Mouse (Mus musculus) limb, embryonic 11.5 days (tissue): ENCODE measurements around the gene Rap1gap. TPM values are rescaled to one million over a fixed set of nuclear protein-coding genes. Genes with fewer than 3 reads are reported as not detected.

Experiments
- ATAC-seq: fragments of 200-750 bp; cut with Nextera tagmentation; 2 replicates; pipeline ENCODE4 v1.8.0; 2017; ENCODE audit warnings: low read depth; ENCODE audit not compliant: insufficient number of reproducible peaks, low FRiP score, low TSS enrichment
- DNase-seq: peaks from one replicate; pipeline ENCODE4 v3.0.0-alpha.2; 2015; ENCODE audit warnings: low spot score
- H3K27ac ChIP-seq: fragments of 300-500 bp; sonication (generic); replicated peaks from 2 replicates; pipeline ENCODE4 v1.5.1; 2014; ENCODE audit warnings: low read depth, mild to moderate bottlenecking, low read length
- H3K27me3 ChIP-seq: fragments of 300-500 bp; sonication (generic); 2 replicates; pipeline ENCODE4 v1.6.1; 2014; ENCODE audit warnings: mild to moderate bottlenecking, low read length, mixed read lengths; ENCODE audit not compliant: control insufficient read depth, insufficient read depth
- H3K36me3 ChIP-seq: fragments of 300-500 bp; sonication (generic); 2 replicates; pipeline ENCODE4 v1.6.1; 2014; ENCODE audit warnings: mild to moderate bottlenecking, low read length, moderate library complexity, mixed read lengths; ENCODE audit not compliant: control insufficient read depth, insufficient read depth
- H3K4me1 ChIP-seq: fragments of 300-500 bp; sonication (generic); 2 replicates; pipeline ENCODE4 v1.6.1; 2014; ENCODE audit warnings: low read length, mixed read lengths; ENCODE audit not compliant: control insufficient read depth, insufficient read depth
- H3K4me2 ChIP-seq: fragments of 300-500 bp; sonication (generic); 2 replicates; pipeline ENCODE4 v1.6.1; 2014; ENCODE audit warnings: low read depth, mild to moderate bottlenecking, moderate library complexity; ENCODE audit not compliant: severe bottlenecking
- H3K4me3 ChIP-seq: fragments of 300-500 bp; sonication (generic); 2 replicates; pipeline ENCODE4 v1.5.1; 2014; ENCODE audit warnings: low read depth, low read length
- H3K9ac ChIP-seq: fragments of 300-500 bp; sonication (generic); 2 replicates; pipeline ENCODE4 v1.6.1; 2014; ENCODE audit warnings: mild to moderate bottlenecking, low read length
- H3K9me3 ChIP-seq: fragments of 300-500 bp; sonication (generic); 2 replicates; pipeline ENCODE4 v1.6.1; 2016; ENCODE audit warnings: low read length; ENCODE audit not compliant: control insufficient read depth
- WGBS: fragments of 180-500 bp; shearing (Covaris S2); extraction: QIAGEN DNeasy Blood & Tissue Kit; methylation state at CpG from one replicate; pipeline ENCODE4 v1.1.7; 2014; 5-methylcytosine and 5-hydroxymethylcytosine counted together
- polyA plus RNA-seq: library from polyadenylated mRNA; unstranded; fragments of >200 nt; fragmentation: Nextera tagmentation; extraction: Ambion mirVana; gene quantifications from 2 replicates; pipeline ENCODE4 v1.2.1, GENCODE M21; 2014

Rap1gap gene
- polyA plus RNA-seq, 1 experiment from 2014 or later, result 5.3 TPM

GRCm38 (mm10) chr4:137687234-137687825, 22.8 kb downstream of the Rap1gap start:
- no peak for DNase-seq
- no peak overlapping the region for H3K4me3 ChIP-seq
- no peak overlapping the region for H3K27ac ChIP-seq
- H3K4me2 ChIP-seq, result no peak overlapping the region
- H3K36me3 ChIP-seq, result no peaks in the 10 kb centered on the region
- H3K27me3 ChIP-seq, result peaks cover 7% of the 10 kb centered on the region
- H3K9ac ChIP-seq, result no peak overlapping the region
- no peak for ATAC-seq
- WGBS, result 77% methylated on average over 14 of the region's 14 CpGs
- no peaks in the 10 kb centered on the region for H3K9me3 ChIP-seq
- no peaks in the 10 kb centered on the region for H3K4me1 ChIP-seq

- no peak for ATAC-seq
- Histone ChIP-seq H3K4me1 (peaks cover 2% of the 10 kb centered on the region; the same call in 1 of the 2 replicates), H3K36me3 (no peaks in the 10 kb centered on the region), H3K9me3 (no peaks in the 10 kb centered on the region), H3K27ac (no peak overlapping the region), H3K4me3 (no peak overlapping the region), H3K27me3 (no peaks in the 10 kb centered on the region), H3K9ac (no peak overlapping the region), H3K4me2 (no peak overlapping the region)
- WGBS, result 83% methylated on average over 10 of the region's 10 CpGs
- DNase-seq, result no peak
Measured at GRCm38 (mm10) chr4:137692107-137692902, 27.8 kb downstream of the Rap1gap start.

- no peak for ATAC-seq
- no peak overlapping the region for H3K4me2 ChIP-seq
- H3K4me1 ChIP-seq, result peaks cover 6% of the 10 kb centered on the region; the same call in 1 of the 2 replicates
- no peak overlapping the region for H3K9ac ChIP-seq
- 81% methylated on average over 8 of the region's 8 CpGs for WGBS
- no peak overlapping the region for H3K27ac ChIP-seq
- H3K4me3 ChIP-seq, result no peak overlapping the region
- H3K9me3 ChIP-seq, result no peaks in the 10 kb centered on the region
- DNase-seq, result no peak
- no peaks in the 10 kb centered on the region for H3K36me3 ChIP-seq
- no peaks in the 10 kb centered on the region for H3K27me3 ChIP-seq
Measured at GRCm38 (mm10) chr4:137695300-137695699, 30.8 kb downstream of the Rap1gap start.

DNA sequence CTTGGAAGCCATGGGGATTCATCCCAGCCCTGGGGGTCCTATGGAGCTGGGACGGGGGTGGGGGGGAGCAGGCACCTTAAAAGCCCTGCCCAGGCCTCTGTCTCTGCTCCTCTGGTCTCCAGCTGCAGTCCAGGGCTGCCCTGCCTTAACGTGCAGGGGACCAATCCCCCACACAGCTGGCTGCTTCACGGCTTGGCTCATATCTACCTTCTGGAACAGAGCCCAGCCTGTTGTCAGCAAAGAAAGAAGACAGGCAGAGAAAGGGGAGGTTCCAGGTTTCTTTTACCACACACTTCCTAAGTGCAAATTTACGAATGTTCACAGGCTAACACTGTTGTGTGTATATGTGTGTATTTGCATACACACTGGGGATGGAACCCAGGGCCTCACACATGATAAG, 31.4 kb downstream of the Rap1gap start:
- Histone ChIP-seq H3K4me2 (no peak overlapping the region), H3K9ac (no peak overlapping the region), H3K27me3 (no peaks in the 10 kb centered on the region), H3K36me3 (no peaks in the 10 kb centered on the region), H3K27ac (no peak overlapping the region), H3K4me3 (no peak overlapping the region), H3K4me1 (peaks cover 6% of the 10 kb centered on the region; the same call in 1 of the 2 replicates), H3K9me3 (no peaks in the 10 kb centered on the region)
- DNase-seq (no peak), ATAC-seq (no peak)
- WGBS, result 27% methylated on average over 4 of the region's 4 CpGs

- ATAC-seq (no peak), DNase-seq (no peak)
- Histone ChIP-seq H3K4me1 (peaks cover 6% of the 10 kb centered on the region; the same call in 1 of the 2 replicates), H3K9ac (no peak overlapping the region), H3K27me3 (no peaks in the 10 kb centered on the region), H3K4me2 (no peak overlapping the region), H3K4me3 (no peak overlapping the region), H3K36me3 (no peaks in the 10 kb centered on the region), H3K27ac (no peak overlapping the region), H3K9me3 (no peaks in the 10 kb centered on the region)
- 75% methylated on average over 13 of the region's 13 CpGs for WGBS
Measured at GRCm38 (mm10) chr4:137697156-137697885, 32.8 kb downstream of the Rap1gap start.

DNA sequence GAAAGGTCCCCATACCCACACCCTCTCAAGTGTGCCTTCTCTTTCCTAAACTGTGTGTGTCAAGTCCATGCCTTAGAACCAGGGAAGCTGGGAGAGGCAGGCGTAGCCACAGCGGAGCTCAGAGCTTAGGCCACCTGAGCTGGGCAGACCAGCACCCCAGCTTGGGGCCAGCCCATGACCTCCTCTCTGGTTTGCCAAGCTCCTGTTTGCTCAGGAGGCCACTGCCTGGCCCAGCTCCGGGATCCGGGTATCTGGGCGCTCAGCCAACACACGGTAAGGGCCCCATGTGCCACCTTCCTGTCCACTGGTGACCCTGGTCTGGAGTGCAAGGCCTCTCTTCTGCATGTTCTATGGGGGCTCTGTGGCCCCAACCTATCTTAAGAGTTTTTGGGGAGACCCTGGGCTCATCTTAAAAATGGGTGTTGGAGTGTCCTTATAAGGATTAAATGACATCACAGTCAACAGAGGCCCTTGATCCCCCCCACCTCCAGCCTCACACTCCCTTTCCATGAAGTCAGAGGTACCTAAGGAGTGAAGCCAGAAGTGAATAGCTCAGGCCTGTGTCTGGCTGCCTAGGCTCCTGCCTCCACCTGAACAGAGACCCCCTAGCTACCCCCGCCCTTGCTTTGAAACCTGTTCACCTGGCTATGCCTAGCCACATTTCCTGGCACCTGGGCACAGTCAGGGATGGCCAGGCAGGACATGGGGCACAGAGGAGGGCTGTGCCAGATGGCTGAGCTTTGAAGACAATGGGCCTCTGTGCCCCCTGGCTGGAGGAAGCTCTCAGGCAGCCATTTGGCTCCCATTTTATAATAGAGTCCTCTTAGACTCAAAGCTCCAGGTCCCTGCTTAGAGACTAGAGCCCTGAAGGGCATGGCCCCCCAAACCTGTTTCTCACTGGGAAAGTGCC, 33.8 kb downstream of the Rap1gap start:
- Histone ChIP-seq H3K36me3 (no peaks in the 10 kb centered on the region), H3K27me3 (no peaks in the 10 kb centered on the region), H3K4me2 (no peak overlapping the region), H3K27ac (no peak overlapping the region), H3K4me3 (no peak overlapping the region), H3K9me3 (no peaks in the 10 kb centered on the region), H3K4me1 (peaks cover 6% of the 10 kb centered on the region; the same call in 1 of the 2 replicates), H3K9ac (no peak overlapping the region)
- WGBS, result 89% methylated on average over 7 of the region's 7 CpGs
- ATAC-seq (no peak), DNase-seq (no peak)

- no peak overlapping the region for H3K4me2 ChIP-seq
- H3K4me3 ChIP-seq, result no peak overlapping the region
- WGBS, result 71% methylated on average over 21 of the region's 21 CpGs
- H3K9me3 ChIP-seq, result no peaks in the 10 kb centered on the region
- H3K4me1 ChIP-seq, result peaks cover 6% of the 10 kb centered on the region; the same call in 1 of the 2 replicates
- no peaks in the 10 kb centered on the region for H3K36me3 ChIP-seq
- H3K27ac ChIP-seq, result no peak overlapping the region
- H3K27me3 ChIP-seq, result no peaks in the 10 kb centered on the region
- ATAC-seq (no peak), DNase-seq (no peak)
- H3K9ac ChIP-seq, result no peak overlapping the region
Measured at GRCm38 (mm10) chr4:137699264-137700211, 35.0 kb downstream of the Rap1gap start.
